In genomic region chr3:38227596-38227995, GRCm38 (mm10) we compare ENCODE assay signal across 8 mouse cellular contexts.
DNase-seq lines count a peak whose midpoint lies in the region; ATAC-seq and TF ChIP-seq lines count a peak whose summit lies in the region.

No protein-coding gene starts in this region.

- H3K4me3 ChIP-seq in heart, embryonic 11.5 days (ENCODE audit: low read depth, low read length) = no peak overlapping the region
- no peak overlapping the region for H3K4me3 ChIP-seq in thymus, adult 2 months (ENCODE audit: control insufficient read depth, insufficient read depth, low read length)

- DNase-seq in heart, adult 11 months = peak; percentile 91
- peak; percentile 75 for DNase-seq in CD4-positive, CD25-positive, alpha-beta regulatory T cell, adult 2 months (ENCODE audit: low read depth, low spot score)
- DNase-seq in brain, adult 2 months (ENCODE audit: low read depth, low spot score) = peak; percentile 63
- DNase-seq in frontal cortex, postnatal 36 days (ENCODE audit: low spot score in 2 of 2) = peak; percentile 56 to 70
- peak; percentile 77 to 83 for DNase-seq in layer of hippocampus, postnatal 10 days (ENCODE audit: low spot score in 2 of 2)
- peak; percentile 74 for DNase-seq in naive thymus-derived CD4-positive, alpha-beta T cell, adult 2 months (ENCODE audit: low read depth)
- peak; percentile 68 for DNase-seq in thymus, adult 2 months

- no peak for TF ChIP-seq POLR2A in thymus, adult 2 months (IDR thresholded peaks at IDR 0.05; ENCODE audit: control insufficient read depth, extremely low read depth, insufficient read depth, low read length, poor library complexity)

- no peak for ATAC-seq in heart, embryonic 11.5 days (replicated peaks; ENCODE audit: insufficient number of reproducible peaks, low FRiP score, low TSS enrichment)

- peak; percentile 76; the same call in 1 of the 2 replicates for TF ChIP-seq CTCF in thymus, adult 2 months (IDR thresholded peaks at IDR 0.05; ENCODE audit: borderline replicate concordance, control insufficient read depth, extremely low read depth, insufficient read depth, low read length, poor library complexity)

- H3K4me2 ChIP-seq in heart, embryonic 11.5 days = no peak overlapping the region

- no peaks in the 10 kb centered on the region for H3K36me3 ChIP-seq in heart, embryonic 11.5 days (ENCODE audit: control insufficient read depth, insufficient read depth, low read length)
- no peaks in the 10 kb centered on the region for H3K36me3 ChIP-seq in thymus, adult 2 months (ENCODE audit: control insufficient read depth, insufficient read depth, low read length)

- WGBS in heart, embryonic 11.5 days (ENCODE audit: insufficient replicate concordance) = 23% methylated on average over 6 of the region's 6 CpGs
- WGBS in thymus, adult 2 months = 11% methylated on average over 6 of the region's 6 CpGs

- H3K27me3 ChIP-seq in heart, embryonic 11.5 days (ENCODE audit: control insufficient read depth, insufficient read depth, low read length) = no peaks in the 10 kb centered on the region
- H3K27me3 ChIP-seq in thymus, adult 2 months (ENCODE audit: control insufficient read depth, insufficient read depth, low read length) = no peaks in the 10 kb centered on the region

- peaks cover 5% of the 10 kb centered on the region; the same call in 1 of the 2 replicates for H3K4me1 ChIP-seq in heart, embryonic 11.5 days (ENCODE audit: control insufficient read depth, insufficient read depth, low read length)
- H3K4me1 ChIP-seq in thymus, adult 2 months (replicated peaks; ENCODE audit: control insufficient read depth, insufficient read depth, low read length) = peaks cover 12% of the 10 kb centered on the region

- H3K27ac ChIP-seq in heart, embryonic 11.5 days (ENCODE audit: low read depth, low read length) = no peak overlapping the region
- H3K27ac ChIP-seq in thymus, adult 2 months (ENCODE audit: control insufficient read depth, insufficient read depth, low read length) = no peak overlapping the region

- H3K9me3 ChIP-seq in heart, embryonic 11.5 days (replicated peaks; ENCODE audit: control insufficient read depth, low read length) = no peaks in the 10 kb centered on the region

- no peak overlapping the region for H3K9ac ChIP-seq in heart, embryonic 11.5 days (ENCODE audit: low read depth, low read length)
